10 mouse cellular contexts compared by ENCODE assay signal in genomic region chr11:95540637-95541385, GRCm38 (mm10). TPM values are rescaled to one million over a fixed set of nuclear protein-coding genes. Genes with fewer than 3 reads are reported as not detected.
A peak's percentile ranks its signal among the peaks of the same experiment; 100 is the strongest.
DNase-seq lines count a peak whose midpoint lies in the region; ATAC-seq lines count a peak whose summit lies in the region.
"Had no signal": no experiment of that assay in that cellular context is flagged by ENCODE, and none has a peak within 500 bp of the region (broad histone marks: within the 10 kb centered on the region; RNA-seq: fewer than 3 reads in every experiment).

No protein-coding gene starts in this region.

- H3K27ac ChIP-seq in heart, embryonic 10.5 days = peak overlapping the region; percentile 31; the same call in 1 of the 2 replicates
- H3K27ac ChIP-seq in lung, embryonic 15.5 days = no peak overlapping the region
- peak overlapping the region; percentile 67 for H3K27ac ChIP-seq in embryonic facial prominence, embryonic 10.5 days (replicated peaks)
- no peak overlapping the region for H3K27ac ChIP-seq in midbrain, embryonic 14.5 days (replicated peaks; ENCODE audit: low read depth, low read length)

- peak overlapping the region; percentile 27 for H3K4me2 ChIP-seq in lung, embryonic 15.5 days
- peak overlapping the region; percentile 11; the same call in 1 of the 2 replicates for H3K4me2 ChIP-seq in midbrain, embryonic 14.5 days (ENCODE audit: low read length)

- DNase-seq in heart, embryonic 10.5 days (ENCODE audit: low spot score) = no peak
- no peak for DNase-seq in heart, adult 18-20 months
- DNase-seq in lung, postnatal 14 days = no peak
- no peak for DNase-seq in embryonic facial prominence, embryonic 10.5 days (ENCODE audit: low spot score)
- no peak for DNase-seq in midbrain, embryonic 14.5 days
- DNase-seq in gastrocnemius, postnatal 10 days = no peak

- H3K9ac ChIP-seq in lung, embryonic 15.5 days = no peak overlapping the region
- no peak overlapping the region for H3K9ac ChIP-seq in midbrain, embryonic 14.5 days (replicated peaks; ENCODE audit: low read length)

- H3K4me3 ChIP-seq in heart, embryonic 10.5 days = peak overlapping the region; percentile 31
- no peak overlapping the region for H3K4me3 ChIP-seq in lung, embryonic 15.5 days
- H3K4me3 ChIP-seq in embryonic facial prominence, embryonic 10.5 days = no peak overlapping the region
- H3K4me3 ChIP-seq in midbrain, embryonic 14.5 days (replicated peaks; ENCODE audit: low read depth, low read length) = no peak overlapping the region
- H3K4me3 ChIP-seq: megakaryocyte, embryonic 14.5 days had no signal

- WGBS in heart, embryonic 10.5 days = 30% methylated on average over 18 of the region's 18 CpGs
- 15% methylated on average over 18 of the region's 18 CpGs for WGBS in lung, embryonic 15.5 days
- 41% methylated on average over 18 of the region's 18 CpGs for WGBS in embryonic facial prominence, embryonic 10.5 days
- whole genome bisulfite sequencing in midbrain, embryonic 14.5 days = 37% methylated on average over 18 of the region's 18 CpGs

- no peaks in the 10 kb centered on the region for H3K9me3 ChIP-seq in heart, embryonic 10.5 days
- no peaks in the 10 kb centered on the region for H3K9me3 ChIP-seq in lung, embryonic 15.5 days
- H3K9me3 ChIP-seq in embryonic facial prominence, embryonic 10.5 days = no peaks in the 10 kb centered on the region
- no peaks in the 10 kb centered on the region for H3K9me3 ChIP-seq in midbrain, embryonic 14.5 days (ENCODE audit: control insufficient read depth, low read length)
- H3K9me3 ChIP-seq: megakaryocyte, embryonic 14.5 days had no signal

- no peaks in the 10 kb centered on the region for H3K36me3 ChIP-seq in heart, embryonic 10.5 days
- no peaks in the 10 kb centered on the region for H3K36me3 ChIP-seq in lung, embryonic 15.5 days
- H3K36me3 ChIP-seq in embryonic facial prominence, embryonic 10.5 days (replicated peaks) = no peaks in the 10 kb centered on the region
- no peaks in the 10 kb centered on the region for H3K36me3 ChIP-seq in midbrain, embryonic 14.5 days (ENCODE audit: control insufficient read depth, insufficient read depth, low read length)

- peaks cover 33% of the 10 kb centered on the region for H3K27me3 ChIP-seq in heart, embryonic 10.5 days (ENCODE audit: insufficient read depth, poor library complexity, severe bottlenecking)
- H3K27me3 ChIP-seq in lung, embryonic 15.5 days = no peaks in the 10 kb centered on the region
- peaks cover 19% of the 10 kb centered on the region for H3K27me3 ChIP-seq in embryonic facial prominence, embryonic 10.5 days (replicated peaks; ENCODE audit: low read depth, poor library complexity, severe bottlenecking)
- no peaks in the 10 kb centered on the region for H3K27me3 ChIP-seq in midbrain, embryonic 14.5 days (ENCODE audit: control insufficient read depth, insufficient read depth, low read length)

- peaks cover 37% of the 10 kb centered on the region for H3K4me1 ChIP-seq in heart, embryonic 10.5 days
- peaks cover 20% of the 10 kb centered on the region for H3K4me1 ChIP-seq in lung, embryonic 15.5 days
- peaks cover 60% of the 10 kb centered on the region for H3K4me1 ChIP-seq in embryonic facial prominence, embryonic 10.5 days
- no peaks in the 10 kb centered on the region for H3K4me1 ChIP-seq in midbrain, embryonic 14.5 days (ENCODE audit: control insufficient read depth, insufficient read depth, low read length)

- ATAC-seq in lung, embryonic 15.5 days (ENCODE audit: borderline replicate concordance, extremely low read depth, low FRiP score, low TSS enrichment) = no peak
- no peak for ATAC-seq in midbrain, embryonic 14.5 days (ENCODE audit: low FRiP score, low TSS enrichment)
- ATAC-seq in erythroid progenitor cell, adult 5-6 weeks (replicated peaks; ENCODE audit: low FRiP score, poor library complexity, severe bottlenecking) = no peak
- ATAC-seq: inflammation-experienced regulatory T-cells, adult 6 months had no signal

RNA-seq across cellular contexts. Expression of gene Nxph3, which starts 26.4 kb away (rescaled TPM):
- polyA plus RNA-seq in heart, embryonic 10.5 days (2016; fragmentation: Nextera tagmentation; extraction: Ambion mirVana) = 0.21 and 0.77 TPM in 2 replicates
- total RNA-seq in heart, adult 18-20 months (2021) = under 1 TPM; 0.47 to 0.64 TPM
- 0.29 and 0.31 TPM in 2 replicates for polyA plus RNA-seq in lung, embryonic 15.5 days (2015; fragmentation: Nextera tagmentation; extraction: Ambion mirVana)
- polyA plus RNA-seq in embryonic facial prominence, embryonic 10.5 days (2016; fragmentation: Nextera tagmentation; extraction: Ambion mirVana) = 0.50 and 0.54 TPM in 2 replicates
- polyA plus RNA-seq in midbrain, embryonic 14.5 days (2014; fragmentation: Nextera tagmentation; extraction: Ambion mirVana) = 1.9 and 4.6 TPM in 2 replicates
- not detected in 2 replicates for total RNA-seq in erythroid progenitor cell, adult 5-6 weeks (2015; ENCODE audit: low replicate concordance)
- total RNA-seq in erythroid progenitor cell, adult 5-6 weeks (2017; ENCODE audit: low replicate concordance) = not detected in 2 replicates
- 1 to 10 TPM in 1 of 2 experiments, under 1 TPM in 1; 0.87 to 1.1 TPM for total RNA-seq in gastrocnemius, postnatal 10 days (2021)
- polyA plus RNA-seq: inflammation-experienced regulatory T-cells, adult 6 months had no signal

RNA-seq across cellular contexts. Expression of gene Ngfr, which starts 46.7 kb away (rescaled TPM):
- 4.5 and 9.9 TPM in 2 replicates for polyA plus RNA-seq in heart, embryonic 10.5 days (2016; fragmentation: Nextera tagmentation; extraction: Ambion mirVana)
- under 1 TPM; 0.37 to 0.64 TPM for total RNA-seq in heart, adult 18-20 months (2021)
- 3.4 and 5.1 TPM in 2 replicates for polyA plus RNA-seq in lung, embryonic 15.5 days (2015; fragmentation: Nextera tagmentation; extraction: Ambion mirVana)
- polyA plus RNA-seq in embryonic facial prominence, embryonic 10.5 days (2016; fragmentation: Nextera tagmentation; extraction: Ambion mirVana) = 21.7 and 23.5 TPM in 2 replicates
- 8.4 and 13.7 TPM in 2 replicates for polyA plus RNA-seq in midbrain, embryonic 14.5 days (2014; fragmentation: Nextera tagmentation; extraction: Ambion mirVana)
- total RNA-seq in erythroid progenitor cell, adult 5-6 weeks (2015; ENCODE audit: low replicate concordance) = not detected in 2 replicates
- total RNA-seq in erythroid progenitor cell, adult 5-6 weeks (2017; ENCODE audit: low replicate concordance) = not detected in 2 replicates
- total RNA-seq in gastrocnemius, postnatal 10 days (2021) = 1 to 10 TPM; 8.1 to 8.5 TPM
- polyA plus RNA-seq: inflammation-experienced regulatory T-cells, adult 6 months had no signal

Comparison
In these comparisons a context has a peak if more than half of its experiments do, and no peak if none do; other contexts are left out.
1. H3K27ac ChIP-seq: peak in heart, embryonic 10.5 days (single experiment) and embryonic facial prominence, embryonic 10.5 days (single experiment); none in lung, embryonic 15.5 days (single experiment) and midbrain, embryonic 14.5 days (single experiment).